Mouse (Mus musculus): ENCODE results near the gene Nthl1.

GRCm38 (mm10) chr17:24639571-24639988 lies 7.1 kb downstream of the Nthl1 start:
- TF ChIP-seq POLR2A (IDR thresholded peaks at IDR 0.05; ENCODE audit: control insufficient read depth, extremely low read depth, insufficient read depth, low read length, poor library complexity) (no peak), CTCF (IDR thresholded peaks at IDR 0.05; ENCODE audit: borderline replicate concordance, control insufficient read depth, extremely low read depth, insufficient read depth, low read length, poor library complexity) (no peak)

Measured in thymus, adult 2 months (tissue).